Mouse (Mus musculus): ENCODE measurements around the gene Gm3415.
"Not testable (repeated sequence)": the region's sequence is repeated elsewhere in the genome, so short reads cannot be mapped to it uniquely, and the experiment has no call there.

The Gm3415 gene

GRCm38 (mm10) chr5:146555836-146556235, at the start of gene Gm3415:
Gm3415 (plus strand) TSS chr5:146556136.
- DNase-seq (ENCODE audit: low spot score) = not testable (repeated sequence)

- DNase-seq (ENCODE audit: low spot score) = not testable (repeated sequence)
Measured at GRCm38 (mm10) chr5:146513823-146514222, 42.1 kb upstream of the Gm3415 start, which contains the start of gene Gm3402. Gm3402 (plus strand) TSS chr5:146514123.

GRCm38 (mm10) chr5:146525501-146525900, 30.4 kb upstream of the Gm3415 start, which contains the start of gene Gm3404:
Gm3404 (plus strand) TSS chr5:146525801.
- DNase-seq (ENCODE audit: low spot score) = not testable (repeated sequence)

- DNase-seq (ENCODE audit: low spot score) = not testable (repeated sequence)
Measured at GRCm38 (mm10) chr5:146537347-146537746, 18.6 kb upstream of the Gm3415 start, which contains the start of gene Gm3409. Gm3409 (plus strand) TSS chr5:146537647.

GRCm38 (mm10) chr5:146564259-146564658, 8.3 kb downstream of the Gm3415 start:
- no peak for DNase-seq (ENCODE audit: low spot score)

DNA sequence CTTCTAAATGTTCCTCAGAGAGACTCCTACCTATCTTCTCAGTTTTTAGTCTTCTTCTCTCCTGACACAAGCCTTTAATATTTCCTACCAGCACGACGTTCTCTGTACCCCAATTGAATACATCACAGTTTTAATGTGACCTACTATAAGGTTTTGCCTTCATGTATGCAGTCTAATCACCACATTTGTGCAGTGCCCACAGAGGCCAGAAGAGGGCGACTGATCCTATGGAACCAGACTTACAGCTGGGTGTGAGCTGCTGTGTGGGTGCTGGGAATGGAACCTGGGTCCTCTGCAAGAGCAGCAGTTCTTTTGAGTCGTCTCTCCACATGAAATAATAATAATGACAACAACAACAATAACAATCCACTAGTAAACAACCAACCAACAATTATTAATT, 11.1 kb downstream of the Gm3415 start:
- DNase-seq (ENCODE audit: low spot score) = no peak

DNA sequence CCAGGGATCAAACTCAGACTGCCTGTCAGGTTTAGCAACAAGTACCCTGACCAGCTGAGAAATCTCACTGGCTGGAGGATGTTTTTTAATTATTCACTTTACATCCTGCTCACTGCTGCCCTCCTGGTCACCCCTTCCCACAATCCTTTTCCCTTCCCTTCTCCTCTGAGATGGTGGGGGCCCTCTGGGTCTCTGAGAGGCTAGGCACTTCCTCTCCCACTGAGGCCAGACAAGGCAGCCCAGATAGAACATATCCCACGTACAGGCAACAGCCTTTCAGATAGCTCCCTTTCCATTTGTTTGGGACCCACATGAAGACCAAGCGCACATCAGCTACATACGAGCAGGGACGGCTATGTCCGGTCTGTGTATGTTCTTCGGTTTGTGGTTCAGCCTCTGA, 14.2 kb downstream of the Gm3415 start:
- DNase-seq (ENCODE audit: low spot score) = not testable (repeated sequence)

DNA sequence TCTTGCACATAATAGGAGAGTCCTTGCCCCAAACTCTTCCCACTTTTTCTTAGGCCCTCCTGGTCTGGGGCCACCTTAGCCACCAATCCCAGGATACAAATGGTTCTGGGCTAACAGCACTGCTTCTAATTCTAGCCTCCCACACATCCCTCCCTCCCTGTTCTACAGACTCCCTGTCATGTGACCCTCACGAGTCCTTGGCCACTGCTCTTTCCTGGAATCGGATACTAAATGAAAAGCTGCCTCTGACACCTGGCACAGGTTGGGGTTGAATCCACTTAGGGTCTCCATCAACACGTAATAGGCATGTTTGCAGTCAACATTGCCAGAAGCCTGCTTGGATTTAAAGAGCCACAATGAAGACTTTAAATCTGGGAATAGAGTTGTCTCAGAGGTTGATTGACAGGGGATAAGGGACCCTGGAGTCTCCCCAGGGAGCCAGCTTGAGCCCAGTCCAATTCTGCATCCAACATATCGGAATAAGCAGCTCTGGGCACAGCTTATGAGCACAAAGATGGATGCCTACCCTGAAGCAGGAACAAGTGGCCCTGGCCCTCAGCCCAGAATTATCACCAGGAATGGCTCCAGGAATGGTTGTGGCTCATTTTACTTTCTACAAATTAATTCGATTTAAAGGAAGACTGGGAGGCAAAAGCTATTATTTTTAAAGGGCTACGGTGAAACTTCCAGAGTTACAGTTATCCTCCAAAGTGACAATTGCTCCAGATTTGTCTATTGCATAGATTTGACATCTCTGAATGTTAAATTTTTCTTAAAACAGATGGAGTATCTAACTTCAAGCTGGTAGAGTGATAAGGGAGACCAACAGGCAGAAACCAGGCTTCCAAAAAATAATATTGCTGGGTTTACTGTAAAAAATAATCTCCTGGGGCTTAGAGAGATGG, 16.1 kb downstream of the Gm3415 start:
- not testable (repeated sequence) for DNase-seq (ENCODE audit: low spot score)

GRCm38 (mm10) chr5:146572735-146573042, 16.8 kb downstream of the Gm3415 start:
- not testable (repeated sequence) for DNase-seq (ENCODE audit: low spot score)

DNA sequence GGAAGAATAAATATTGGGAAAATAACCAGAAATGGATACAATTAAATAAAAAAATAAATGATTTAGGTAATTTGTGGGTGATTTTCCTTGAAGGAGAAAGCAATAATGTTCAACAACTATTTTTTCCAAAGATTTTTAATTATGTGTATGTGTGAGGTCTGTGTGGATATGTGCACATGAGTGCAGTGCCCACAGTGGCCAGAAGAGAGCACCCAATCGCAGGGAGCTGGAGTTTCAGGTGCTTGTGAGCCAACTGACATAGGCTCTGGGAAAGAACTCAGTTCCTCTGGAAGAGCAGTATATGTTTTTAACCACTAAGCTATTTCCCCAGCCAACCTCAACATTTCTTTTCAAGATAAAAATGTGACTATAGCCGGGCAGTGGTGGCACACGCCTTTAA, 20.7 kb downstream of the Gm3415 start:
- no peak for DNase-seq (ENCODE audit: low spot score)

- no peak for DNase-seq (ENCODE audit: low spot score)
Measured at GRCm38 (mm10) chr5:146584156-146584477, 28.2 kb downstream of the Gm3415 start.

GRCm38 (mm10) chr5:146584478-146585306, 28.8 kb downstream of the Gm3415 start, which contains the start of gene Gpr12:
Gpr12 (minus strand) TSS chr5:146585239.
- no peak for DNase-seq (ENCODE audit: low spot score)

- DNase-seq (ENCODE audit: low spot score) = no peak
Measured at GRCm38 (mm10) chr5:146585307-146585651, 29.3 kb downstream of the Gm3415 start.

- DNase-seq (ENCODE audit: low spot score) = no peak
Measured at GRCm38 (mm10) chr5:146586357-146587070, 30.6 kb downstream of the Gm3415 start.

DNA sequence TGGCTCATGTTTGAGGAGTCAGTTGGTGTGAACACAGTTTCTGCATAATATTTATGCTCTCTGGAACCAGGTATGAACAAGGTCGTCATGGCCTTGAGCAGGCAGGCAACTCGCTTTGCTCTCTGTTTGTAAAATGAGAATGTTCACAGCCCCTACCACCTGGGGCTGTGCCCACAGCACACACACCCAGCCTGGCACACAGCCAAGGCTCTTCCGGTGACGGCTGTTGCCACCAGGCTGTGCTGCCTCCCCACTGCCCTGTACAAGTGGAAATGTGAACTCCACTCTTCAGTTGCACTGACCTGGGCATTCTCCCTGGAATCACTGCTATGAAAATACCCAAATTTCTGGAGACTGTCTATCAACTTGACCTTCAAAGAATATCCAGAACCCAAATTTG, 35.1 kb downstream of the Gm3415 start:
- no peak for DNase-seq (ENCODE audit: low spot score)

DNA sequence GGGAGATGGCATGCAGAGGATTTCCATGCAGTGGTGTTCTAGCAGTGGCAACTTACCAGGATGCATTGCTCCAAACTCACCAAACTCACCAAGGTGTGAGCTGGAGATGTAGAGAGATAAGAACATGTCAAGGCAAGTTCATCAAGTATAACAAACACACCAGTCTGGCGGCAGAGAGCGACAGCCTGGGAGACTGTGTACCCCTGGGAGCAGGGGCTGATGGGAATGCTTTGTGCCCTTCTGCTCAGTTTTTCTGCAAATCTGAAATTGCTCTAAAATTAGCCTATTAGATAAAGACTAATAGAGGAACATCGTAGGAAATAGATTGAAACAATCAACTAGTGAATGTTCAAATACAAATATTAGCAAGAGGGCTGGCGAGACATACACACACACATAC, 35.7 kb downstream of the Gm3415 start:
- DNase-seq (ENCODE audit: low spot score) = no peak

GRCm38 (mm10) chr5:146592580-146592979, 36.6 kb downstream of the Gm3415 start:
- no peak for DNase-seq (ENCODE audit: low spot score)

GRCm38 (mm10) chr5:146596612-146597502, 40.9 kb downstream of the Gm3415 start:
- DNase-seq (ENCODE audit: low spot score) = no peak

DNA sequence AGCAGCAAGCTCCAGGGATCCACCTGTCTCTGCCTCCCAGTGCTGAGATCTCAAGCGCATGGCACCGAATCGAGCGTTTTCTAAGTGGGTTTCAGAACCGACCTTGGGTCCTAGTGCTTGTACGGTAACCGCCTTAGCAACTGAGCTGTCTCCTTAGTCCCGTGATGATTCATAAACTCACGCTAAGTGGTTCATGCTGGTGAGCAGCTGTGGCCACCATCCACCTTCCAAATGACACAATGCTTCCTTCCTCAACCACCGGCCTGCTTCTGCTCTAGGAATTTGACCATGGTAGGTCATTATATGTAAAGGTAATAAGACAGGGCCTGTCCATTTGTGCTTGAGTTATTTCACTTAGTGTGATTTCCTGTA, 41.6 kb downstream of the Gm3415 start:
- DNase-seq (ENCODE audit: low spot score) = no peak

DNA sequence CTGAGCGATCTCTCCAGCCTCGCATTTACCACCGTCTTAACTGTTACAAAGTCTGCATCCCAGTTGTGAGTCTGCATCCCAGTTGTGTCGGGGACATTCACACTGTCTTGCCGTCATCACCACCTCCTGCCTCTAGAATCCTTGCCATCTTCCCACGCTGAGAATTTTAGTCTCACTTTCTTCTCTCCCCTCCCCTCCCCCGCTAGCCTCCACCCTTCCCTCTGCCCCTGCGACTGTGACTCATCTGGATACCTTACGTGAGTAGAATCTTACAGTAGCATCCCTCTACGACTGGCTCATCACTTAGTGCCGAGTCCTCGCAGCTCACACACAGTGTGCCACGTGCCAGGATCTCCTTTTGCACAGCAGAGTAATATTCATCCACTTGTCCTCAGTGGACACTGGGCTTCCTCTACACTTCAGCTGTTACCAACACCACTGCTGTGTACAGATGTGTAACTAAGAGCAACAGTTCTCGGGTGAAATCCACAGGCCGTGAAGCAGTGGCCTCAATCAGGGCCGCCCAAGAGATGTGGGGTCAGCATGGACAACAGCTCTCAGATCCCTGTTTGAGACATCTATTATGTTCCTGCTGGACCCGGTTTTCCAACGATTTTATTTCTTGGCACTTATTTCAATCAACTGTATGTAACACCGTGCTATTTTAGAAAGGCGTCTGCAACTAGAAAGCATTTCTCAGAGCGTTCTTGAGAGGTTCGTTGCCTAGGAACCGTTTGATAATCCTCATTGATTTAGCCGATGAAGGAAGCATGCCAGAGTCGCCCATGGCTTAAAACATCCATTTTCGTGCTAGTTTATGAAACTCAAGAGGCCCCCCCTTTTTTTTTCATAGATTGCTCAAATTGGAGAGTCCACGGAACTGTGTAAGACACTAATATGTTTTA, 42.5 kb downstream of the Gm3415 start:
- no peak for DNase-seq (ENCODE audit: low spot score)

Data from spleen, adult 12 weeks (tissue).